Mouse (Mus musculus): ENCODE measurements around the gene Frmd5. TPM values are rescaled to one million over a fixed set of nuclear protein-coding genes. Genes with fewer than 3 reads are reported as not detected.

Gene Frmd5
- polyA plus RNA-seq, 1 experiment from 2014 or later, result 5.4 TPM

GRCm38 (mm10) chr2:121602397-121602796 is 204.5 kb downstream of the Frmd5 start:
- no peak overlapping the region for H3K27ac ChIP-seq (replicated peaks)
- 57% methylated on average over 4 of the region's 4 CpGs for WGBS
- H3K36me3 ChIP-seq (replicated peaks), result no peaks in the 10 kb centered on the region
- no peaks in the 10 kb centered on the region for H3K9me3 ChIP-seq
- peaks cover 15% of the 10 kb centered on the region for H3K4me1 ChIP-seq
- no peak for DNase-seq (ENCODE audit: low spot score)
- no peak overlapping the region for H3K4me3 ChIP-seq
- no peaks in the 10 kb centered on the region for H3K27me3 ChIP-seq (replicated peaks; ENCODE audit: low read depth, poor library complexity, severe bottlenecking)

DNA sequence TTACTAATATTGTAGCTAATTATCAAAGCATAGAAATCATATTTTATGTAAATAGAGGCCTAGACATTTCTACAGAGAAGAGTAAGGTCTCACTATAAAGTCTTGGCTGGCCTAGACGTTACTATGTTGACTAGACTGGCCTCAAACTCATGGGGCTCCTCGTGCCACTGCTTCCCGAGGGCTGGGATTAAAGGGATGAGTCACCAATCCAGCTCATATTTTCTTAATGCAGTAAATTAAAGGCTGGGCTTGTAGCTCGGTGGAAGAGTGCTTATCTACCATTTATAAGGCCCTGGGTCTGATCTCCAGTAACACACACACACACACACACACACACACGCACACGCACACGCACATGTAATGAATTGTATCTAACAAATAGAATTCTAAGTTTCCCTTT is 205.3 kb downstream of the Frmd5 start:
- no peak overlapping the region for H3K4me3 ChIP-seq
- H3K36me3 ChIP-seq (replicated peaks), result no peaks in the 10 kb centered on the region
- DNase-seq (ENCODE audit: low spot score), result no peak
- H3K27me3 ChIP-seq (replicated peaks; ENCODE audit: low read depth, poor library complexity, severe bottlenecking), result 0 out of 2 replicates have a peak, but pooled peaks cover 4% of the 10 kb centered on the region
- H3K9me3 ChIP-seq, result no peaks in the 10 kb centered on the region
- WGBS, result 78% methylated on average over 7 of the region's 7 CpGs
- H3K4me1 ChIP-seq, result peaks cover 16% of the 10 kb centered on the region
- no peak overlapping the region for H3K27ac ChIP-seq (replicated peaks)

DNA sequence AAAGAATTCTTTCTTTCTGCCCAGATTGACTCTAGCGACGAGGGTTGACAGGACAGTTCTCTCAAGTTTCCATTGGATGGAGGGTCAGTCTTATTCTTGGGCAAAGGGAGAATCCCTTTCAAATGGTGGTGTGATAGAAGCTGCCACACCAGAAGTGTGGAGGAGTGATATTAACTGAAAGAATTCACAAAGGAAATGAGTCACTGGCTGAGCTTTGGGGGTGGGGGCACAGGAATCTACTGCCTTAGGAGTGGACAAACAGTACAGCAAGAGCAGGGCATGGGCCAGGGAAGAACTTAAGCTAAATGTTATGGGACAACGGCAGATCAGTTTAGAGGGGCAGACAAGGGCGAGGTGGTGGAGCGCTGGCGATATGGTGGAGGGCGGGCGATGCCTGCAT is 206.2 kb downstream of the Frmd5 start:
- WGBS, result 87% methylated on average over 8 of the region's 8 CpGs

DNA sequence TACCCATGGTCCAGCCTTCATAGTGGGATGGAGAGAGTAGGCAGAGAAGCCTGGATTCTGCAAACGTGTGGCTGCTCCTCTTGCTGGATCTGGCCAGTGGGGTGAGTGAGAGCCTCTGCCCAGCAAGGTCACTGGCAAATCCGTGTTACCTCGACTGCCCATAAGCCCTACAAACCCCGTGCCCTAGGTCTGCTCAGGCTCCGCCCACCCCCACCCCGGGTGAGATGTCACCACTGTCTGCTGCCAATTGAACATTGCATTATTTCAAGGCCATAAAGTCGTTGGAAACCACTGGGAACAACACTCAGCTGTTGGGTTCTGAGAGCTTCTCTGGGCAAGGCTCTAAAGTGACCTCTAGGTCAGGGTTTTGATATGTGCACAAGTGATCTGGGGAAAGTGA is 208.6 kb downstream of the Frmd5 start:
- Histone ChIP-seq H3K9me3 (no peaks in the 10 kb centered on the region), H3K27me3 (replicated peaks; ENCODE audit: low read depth, poor library complexity, severe bottlenecking) (0 out of 2 replicates have a peak, but pooled peaks cover 5% of the 10 kb centered on the region), H3K36me3 (replicated peaks) (no peaks in the 10 kb centered on the region), H3K4me3 (no peak overlapping the region), H3K27ac (replicated peaks) (no peak overlapping the region), H3K4me1 (peaks cover 44% of the 10 kb centered on the region)
- no peak for DNase-seq (ENCODE audit: low spot score)
- WGBS, result 62% methylated on average over 7 of the region's 7 CpGs

More for the DNA sequence above, 206.2 kb downstream of the Frmd5 start:
- no peak for DNase-seq (ENCODE audit: low spot score)
- H3K9me3 ChIP-seq, result no peaks in the 10 kb centered on the region
- peaks cover 21% of the 10 kb centered on the region for H3K4me1 ChIP-seq
- 0 out of 2 replicates have a peak, but pooled peaks cover 5% of the 10 kb centered on the region for H3K27me3 ChIP-seq (replicated peaks; ENCODE audit: low read depth, poor library complexity, severe bottlenecking)
- H3K4me3 ChIP-seq, result no peak overlapping the region
- H3K36me3 ChIP-seq (replicated peaks), result no peaks in the 10 kb centered on the region
- no peak overlapping the region for H3K27ac ChIP-seq (replicated peaks)

DNA sequence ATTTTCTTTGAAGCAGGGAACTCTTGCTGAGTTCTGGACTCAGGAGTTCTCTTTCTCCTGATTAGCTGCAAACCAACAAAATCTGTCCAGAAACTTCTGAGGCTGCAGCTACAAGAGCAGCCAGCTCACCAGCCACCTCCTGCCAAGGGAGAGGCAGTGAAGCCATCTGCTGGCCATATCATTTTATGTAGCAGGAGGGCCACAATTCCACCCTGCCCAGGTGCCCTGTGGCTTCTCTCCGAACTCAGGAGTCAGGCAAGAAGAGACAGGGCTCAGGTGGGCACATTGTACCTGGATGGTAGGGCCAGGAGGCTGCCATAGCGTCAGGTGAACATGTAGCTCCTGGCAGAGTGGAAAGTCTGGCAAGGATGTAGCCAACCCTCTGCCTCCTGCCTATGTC is 210.3 kb downstream of the Frmd5 start:
- Histone ChIP-seq H3K27me3 (replicated peaks; ENCODE audit: low read depth, poor library complexity, severe bottlenecking) (0 out of 2 replicates have a peak, but pooled peaks cover 5% of the 10 kb centered on the region), H3K9me3 (no peaks in the 10 kb centered on the region), H3K27ac (replicated peaks) (no peak overlapping the region), H3K4me3 (no peak overlapping the region), H3K36me3 (replicated peaks) (no peaks in the 10 kb centered on the region), H3K4me1 (peaks cover 44% of the 10 kb centered on the region)
- DNase-seq (ENCODE audit: low spot score), result no peak
- WGBS, result 82% methylated on average over 2 of the region's 2 CpGs

DNA sequence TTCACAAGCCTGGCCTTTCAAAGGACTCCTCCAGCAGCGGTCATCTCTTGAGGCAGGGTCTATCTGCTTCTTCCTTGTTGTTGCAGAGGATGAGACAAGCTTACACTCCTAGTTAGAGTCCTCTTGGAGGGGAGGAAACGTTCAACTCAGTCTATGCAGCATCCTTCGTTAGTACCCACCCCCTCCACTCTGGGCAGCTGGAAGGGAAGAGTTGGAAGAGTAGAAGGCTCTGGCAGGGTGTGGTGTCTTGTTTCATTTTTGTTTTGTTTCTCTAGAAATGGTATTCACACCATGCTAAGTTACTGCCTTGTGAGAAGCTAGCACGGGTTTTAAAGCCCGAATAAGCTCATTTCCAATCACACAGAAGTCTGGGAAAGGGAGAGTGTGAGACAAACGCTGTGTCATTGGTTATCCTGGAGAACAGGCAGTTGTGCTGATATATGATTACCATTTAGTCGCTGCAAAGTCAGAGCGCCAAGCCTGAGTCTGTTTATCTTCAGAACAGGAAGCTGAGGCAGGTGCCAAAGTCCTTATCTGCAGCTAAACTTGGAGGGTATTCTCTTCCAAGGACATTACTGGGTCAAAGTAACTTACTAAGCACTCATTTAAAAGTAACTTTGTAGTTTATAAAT is 212.1 kb downstream of the Frmd5 start:
- no peak for DNase-seq (ENCODE audit: low spot score)
- Histone ChIP-seq H3K36me3 (replicated peaks) (no peaks in the 10 kb centered on the region), H3K4me3 (no peak overlapping the region), H3K27me3 (replicated peaks; ENCODE audit: low read depth, poor library complexity, severe bottlenecking) (peaks cover 5% of the 10 kb centered on the region; the same call in 1 of the 2 replicates), H3K9me3 (no peaks in the 10 kb centered on the region), H3K4me1 (peaks cover 46% of the 10 kb centered on the region), H3K27ac (replicated peaks) (peak overlapping the region; percentile 8; the same call in 1 of the 2 replicates)
- 57% methylated on average over 8 of the region's 8 CpGs for WGBS

GRCm38 (mm10) chr2:121594131-121594530 is 212.8 kb downstream of the Frmd5 start:
- 46% methylated on average over 3 of the region's 3 CpGs for WGBS
- DNase-seq (ENCODE audit: low spot score), result no peak
- no peaks in the 10 kb centered on the region for H3K36me3 ChIP-seq (replicated peaks)
- peak overlapping the region; percentile 8; the same call in 1 of the 2 replicates for H3K27ac ChIP-seq (replicated peaks)
- H3K4me1 ChIP-seq, result peaks cover 47% of the 10 kb centered on the region
- no peak overlapping the region for H3K4me3 ChIP-seq
- peaks cover 5% of the 10 kb centered on the region; the same call in 1 of the 2 replicates for H3K27me3 ChIP-seq (replicated peaks; ENCODE audit: low read depth, poor library complexity, severe bottlenecking)
- no peaks in the 10 kb centered on the region for H3K9me3 ChIP-seq

- peak overlapping the region; percentile 19; the same call in 1 of the 2 replicates for H3K4me3 ChIP-seq
- H3K36me3 ChIP-seq (replicated peaks), result no peaks in the 10 kb centered on the region
- no peak for DNase-seq (ENCODE audit: low spot score)
- peak overlapping the region; percentile 76 for H3K27ac ChIP-seq (replicated peaks)
- H3K9me3 ChIP-seq, result no peaks in the 10 kb centered on the region
- H3K4me1 ChIP-seq, result peaks cover 33% of the 10 kb centered on the region
- WGBS, result 43% methylated on average over 4 of the region's 4 CpGs
- peaks cover 11% of the 10 kb centered on the region for H3K27me3 ChIP-seq (replicated peaks; ENCODE audit: low read depth, poor library complexity, severe bottlenecking)
Measured at GRCm38 (mm10) chr2:121588309-121588694, 218.6 kb downstream of the Frmd5 start.

- Histone ChIP-seq H3K27me3 (replicated peaks; ENCODE audit: low read depth, poor library complexity, severe bottlenecking) (peaks cover 11% of the 10 kb centered on the region), H3K27ac (replicated peaks) (peak overlapping the region; percentile 59), H3K4me3 (peak overlapping the region; percentile 19; the same call in 1 of the 2 replicates), H3K4me1 (peaks cover 33% of the 10 kb centered on the region), H3K36me3 (replicated peaks) (no peaks in the 10 kb centered on the region), H3K9me3 (no peaks in the 10 kb centered on the region)
- peak; percentile 75 for DNase-seq (ENCODE audit: low spot score)
- WGBS, result 30% methylated on average over 12 of the region's 12 CpGs
Measured at GRCm38 (mm10) chr2:121587523-121588308, 219.2 kb downstream of the Frmd5 start.

- H3K36me3 ChIP-seq (replicated peaks), result no peaks in the 10 kb centered on the region
- H3K4me3 ChIP-seq, result no peak overlapping the region
- no peak for DNase-seq (ENCODE audit: low spot score)
- H3K9me3 ChIP-seq, result no peaks in the 10 kb centered on the region
- no peak overlapping the region for H3K27ac ChIP-seq (replicated peaks)
- H3K4me1 ChIP-seq, result peaks cover 27% of the 10 kb centered on the region
- peaks cover 11% of the 10 kb centered on the region for H3K27me3 ChIP-seq (replicated peaks; ENCODE audit: low read depth, poor library complexity, severe bottlenecking)
- WGBS, result 73% methylated on average over 5 of the region's 5 CpGs
Measured at GRCm38 (mm10) chr2:121584705-121585104, 222.2 kb downstream of the Frmd5 start.

DNA sequence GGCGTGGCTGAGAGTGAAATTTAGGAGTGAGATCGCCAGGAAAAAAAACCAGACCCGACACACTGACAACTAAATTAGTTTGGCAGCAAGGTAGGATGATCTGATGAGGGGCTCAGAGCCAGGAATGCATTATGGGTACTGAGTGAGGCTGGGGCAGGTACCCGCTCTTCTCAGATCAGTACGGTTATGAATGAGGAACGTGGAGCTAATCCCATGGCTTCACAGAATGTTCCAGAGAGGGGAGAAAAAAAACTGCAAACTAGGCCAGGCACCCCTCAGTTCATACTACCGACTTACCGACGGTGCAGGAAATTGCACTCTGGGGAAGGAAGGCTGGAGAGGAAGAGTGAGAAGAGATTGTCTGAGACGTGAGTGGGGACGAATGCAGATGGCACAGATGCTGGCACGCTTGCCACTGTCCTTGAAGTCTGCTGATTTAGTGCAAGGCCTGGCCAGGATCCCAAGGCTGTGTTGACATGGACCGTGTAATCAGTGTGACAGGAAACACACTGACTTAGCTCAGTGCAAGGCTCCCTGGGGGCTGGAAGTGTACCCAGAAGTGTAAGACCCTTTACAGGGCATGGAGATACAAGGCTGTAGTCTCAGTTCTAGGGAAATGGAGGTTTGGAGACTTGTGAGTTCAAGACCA is 223.3 kb downstream of the Frmd5 start:
- H3K4me3 ChIP-seq, result no peak overlapping the region
- WGBS, result 73% methylated on average over 13 of the region's 13 CpGs
- no peaks in the 10 kb centered on the region for H3K9me3 ChIP-seq
- H3K36me3 ChIP-seq (replicated peaks), result no peaks in the 10 kb centered on the region
- H3K27me3 ChIP-seq (replicated peaks; ENCODE audit: low read depth, poor library complexity, severe bottlenecking), result peaks cover 11% of the 10 kb centered on the region
- H3K27ac ChIP-seq (replicated peaks), result no peak overlapping the region
- no peak for DNase-seq (ENCODE audit: low spot score)
- H3K4me1 ChIP-seq, result peaks cover 21% of the 10 kb centered on the region

- no peak for DNase-seq (ENCODE audit: low spot score)
- 87% methylated on average over 13 of the region's 13 CpGs for WGBS
Measured at GRCm38 (mm10) chr2:121582809-121583376, 224.0 kb downstream of the Frmd5 start.

More at GRCm38 (mm10) chr2:121582809-121583376, 224.0 kb downstream of the Frmd5 start:
- Histone ChIP-seq H3K27ac (replicated peaks) (no peak overlapping the region), H3K36me3 (replicated peaks) (no peaks in the 10 kb centered on the region), H3K4me3 (no peak overlapping the region), H3K27me3 (replicated peaks; ENCODE audit: low read depth, poor library complexity, severe bottlenecking) (peaks cover 11% of the 10 kb centered on the region), H3K4me1 (peaks cover 14% of the 10 kb centered on the region), H3K9me3 (no peaks in the 10 kb centered on the region)

Data from embryonic facial prominence, embryonic 10.5 days (tissue).